Mouse (Mus musculus): ENCODE data around the gene Chrm2.

Chrm2 gene

DNA sequence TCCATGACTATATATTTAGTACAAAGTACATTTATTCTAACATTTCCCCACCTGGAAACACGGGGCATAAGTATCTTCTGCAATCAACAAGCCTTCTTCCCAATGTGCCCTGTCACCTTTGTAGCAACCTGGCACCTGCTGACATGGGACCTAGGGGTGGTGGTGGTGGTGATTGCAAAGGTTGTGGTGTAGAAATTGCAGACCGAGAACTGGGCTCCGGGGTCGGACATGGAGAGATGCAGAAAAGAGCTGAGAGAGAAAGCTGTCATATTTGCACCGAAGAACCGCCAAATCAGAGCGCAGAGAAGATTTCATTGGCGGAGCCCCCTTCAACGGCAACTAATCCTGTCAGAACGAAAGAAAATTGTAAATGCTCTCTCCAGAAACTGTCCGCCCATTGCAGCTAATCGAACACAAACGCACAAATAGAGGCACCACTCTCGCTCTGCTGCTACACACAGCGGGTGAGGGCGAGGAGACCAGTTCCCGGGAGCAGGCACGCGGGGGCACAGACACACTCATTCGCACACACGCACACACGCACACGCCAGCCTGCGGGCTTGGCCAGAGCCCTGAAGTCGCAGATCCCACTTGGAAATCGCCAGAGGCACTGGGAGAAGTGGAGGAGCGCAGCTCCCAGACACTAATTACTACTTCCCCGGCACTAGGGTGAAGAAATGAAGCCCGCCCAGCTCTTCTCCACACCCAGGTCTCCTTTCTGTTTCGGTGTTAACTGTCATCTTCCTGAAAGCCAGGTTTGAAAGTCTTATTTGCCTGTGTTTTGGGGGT is at the start of gene Chrm2:
Chrm2 (plus strand) TSS at position 473 of the 789 bp plus-strand sequence.
- peak; percentile 4 for DNase-seq

DNA sequence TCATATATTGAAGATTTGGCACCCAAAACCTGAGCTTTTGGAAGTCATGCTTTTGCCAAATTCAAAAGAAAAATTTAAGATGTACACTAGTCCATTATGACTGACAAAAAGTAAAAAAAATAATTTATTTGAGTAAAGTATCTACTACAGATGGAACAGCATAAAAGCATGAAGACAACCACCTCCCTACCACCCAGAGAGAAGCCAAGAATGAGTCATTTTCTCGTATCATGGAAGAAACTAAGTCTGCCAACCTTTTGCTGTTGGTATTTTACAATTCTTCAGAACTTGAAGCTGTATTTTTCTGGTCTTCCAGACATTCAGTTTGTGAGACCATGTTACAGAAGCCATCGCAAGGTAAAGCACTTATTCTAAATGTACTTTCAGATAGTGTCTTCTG is 13.9 kb upstream of the Chrm2 start:
- no peak for DNase-seq

DNA sequence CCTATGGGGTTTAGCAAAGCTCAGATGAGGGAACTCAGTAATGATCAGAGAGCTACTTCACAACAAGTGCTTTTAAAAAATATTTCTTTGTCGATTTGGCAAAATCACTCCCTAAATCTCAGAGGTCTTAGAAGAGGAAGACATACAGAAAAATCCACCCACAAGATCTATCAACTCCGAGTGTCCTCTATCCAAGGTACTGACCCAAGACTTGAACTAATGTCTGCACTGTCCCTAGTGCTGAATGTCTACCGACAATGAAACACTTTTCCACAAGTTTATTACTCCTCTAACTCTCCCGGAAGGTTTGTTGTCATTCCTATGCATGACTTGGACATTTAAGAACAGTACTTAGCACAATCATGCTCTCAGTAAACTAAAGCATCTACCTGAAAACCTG is 9.9 kb upstream of the Chrm2 start:
- DNase-seq: no peak

DNA sequence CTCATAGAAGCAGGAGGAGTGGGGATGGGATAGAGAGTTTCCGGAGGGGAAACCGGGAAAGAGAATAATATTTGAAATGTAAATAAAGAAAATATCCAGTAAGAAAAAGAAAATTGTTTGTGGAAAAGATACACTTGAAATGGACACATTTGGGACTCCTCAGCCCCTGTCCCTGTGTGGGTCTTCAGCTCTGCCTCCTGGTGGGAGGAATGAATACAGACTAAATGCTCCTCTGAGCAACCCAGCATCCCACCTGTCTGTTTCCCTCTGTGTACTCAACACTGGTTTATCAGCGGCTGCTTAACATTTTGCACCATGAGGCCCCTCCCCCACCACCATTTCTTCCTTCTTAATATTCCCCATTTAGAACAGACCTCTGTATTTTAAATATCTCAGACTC is 3.8 kb upstream of the Chrm2 start:
- DNase-seq: no peak

DNA sequence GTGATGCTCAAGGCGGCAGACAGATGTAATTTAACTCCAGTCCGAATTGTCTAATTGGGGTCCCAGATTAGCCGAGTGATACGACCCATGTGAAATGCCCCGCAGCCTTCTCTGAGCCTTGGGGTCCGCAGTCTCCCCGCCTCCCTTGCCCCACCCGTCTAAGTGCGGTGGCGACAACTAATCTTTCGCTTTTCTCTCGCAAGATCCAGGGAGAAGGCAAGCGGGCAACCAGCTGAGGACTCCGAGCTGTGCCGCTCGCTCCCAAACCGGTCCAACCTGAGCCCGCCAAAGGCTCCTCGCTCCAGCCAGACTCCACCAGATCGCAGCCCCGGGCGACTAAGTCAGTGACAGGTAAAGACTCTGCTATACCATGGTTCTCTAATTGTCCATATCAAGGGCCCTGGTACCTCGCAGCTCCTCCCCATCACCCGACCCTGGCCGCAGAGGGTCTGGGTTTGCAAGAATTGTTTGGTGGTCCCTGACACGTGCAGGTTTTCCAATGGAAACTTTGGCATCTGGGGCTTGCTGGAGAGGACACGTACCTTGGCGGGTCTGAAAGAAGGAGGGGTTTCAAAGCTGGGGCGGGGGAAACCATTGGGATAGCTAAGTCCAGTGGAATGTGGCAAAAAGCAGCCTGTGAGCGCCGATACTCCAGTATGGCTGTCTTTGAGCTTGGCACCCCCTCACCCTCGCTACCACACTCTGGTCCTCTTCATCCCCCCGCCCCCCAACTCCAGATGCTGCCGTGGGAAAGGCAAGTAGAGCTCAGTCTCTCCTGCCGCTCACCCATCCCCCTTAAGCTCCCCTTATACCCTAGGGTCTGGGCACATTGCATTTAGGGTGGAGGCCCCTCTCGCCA is 746 bp downstream of the Chrm2 start:
- DNase-seq: no peak

DNA sequence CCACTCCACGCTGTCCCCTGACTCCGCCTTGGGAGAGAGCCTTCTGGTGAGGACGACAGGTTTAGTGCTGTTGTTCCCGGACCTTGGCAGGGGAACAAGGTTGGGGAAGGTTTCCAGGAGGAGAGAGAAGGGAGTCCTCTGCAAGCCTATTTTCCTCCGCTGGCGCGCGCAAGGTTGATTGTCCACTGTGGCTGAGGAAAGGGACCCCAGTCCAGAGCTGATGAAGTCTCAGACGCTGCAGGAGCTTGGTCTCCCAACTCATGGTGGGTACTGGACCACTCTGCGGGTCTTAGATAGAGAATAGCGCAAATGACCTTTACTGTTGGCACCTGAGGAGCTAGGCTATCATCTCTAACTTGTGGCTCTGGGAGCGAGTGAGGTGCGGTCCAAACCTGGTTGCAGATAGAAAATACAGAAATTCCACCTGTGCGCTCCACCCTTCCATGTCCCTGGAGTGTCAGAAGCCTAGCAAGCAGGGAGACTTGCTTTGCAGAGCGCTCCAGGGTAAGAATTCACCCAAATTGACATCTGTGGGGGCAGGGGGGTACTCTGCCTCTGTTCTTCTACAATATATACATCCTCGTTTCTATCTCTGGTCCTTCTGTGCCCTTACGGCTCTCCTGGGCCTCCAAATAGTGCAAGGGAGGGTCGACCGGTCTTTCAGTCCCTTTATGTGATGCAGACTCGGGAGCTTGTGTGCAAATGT is 1.5 kb downstream of the Chrm2 start:
- no peak for DNase-seq

DNA sequence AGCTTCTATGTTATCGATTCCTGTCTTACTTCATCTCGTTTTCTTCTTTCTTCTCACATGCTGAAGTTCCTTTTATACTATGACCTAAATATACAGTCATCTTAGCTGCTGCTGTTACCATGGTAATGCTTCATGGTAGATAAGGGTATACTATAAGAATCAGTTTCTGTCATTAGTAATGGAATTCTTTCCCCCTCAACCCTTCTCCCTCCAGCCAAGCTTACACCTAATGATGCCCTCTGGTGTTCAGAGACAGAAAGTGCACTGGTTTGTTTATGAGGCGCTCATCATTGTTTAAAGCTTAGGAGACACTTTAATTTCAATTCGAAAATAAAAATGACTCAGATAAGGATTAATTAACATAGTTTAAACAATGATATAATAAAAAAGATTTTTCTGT is 5.8 kb downstream of the Chrm2 start:
- no peak for DNase-seq

DNA sequence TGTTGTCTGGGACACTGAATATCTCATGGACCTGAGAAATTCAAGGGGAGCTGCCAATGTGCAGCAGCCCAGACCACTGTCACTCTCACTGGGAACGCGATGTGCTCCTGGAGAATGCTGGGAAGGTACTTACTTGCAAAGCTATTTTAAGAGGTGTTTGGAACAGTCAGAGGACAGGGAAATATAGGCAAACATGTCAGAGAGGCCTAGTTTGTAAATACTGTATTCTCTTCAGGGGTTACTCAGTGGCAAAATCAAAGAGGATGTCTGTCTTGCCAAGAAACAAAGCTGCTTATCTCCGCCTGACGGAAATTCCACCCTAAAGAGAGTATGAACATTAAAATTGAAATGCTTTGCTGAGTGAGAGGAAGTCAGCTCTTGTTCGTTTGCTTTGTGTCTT is 17.3 kb downstream of the Chrm2 start:
- no peak for DNase-seq

DNA sequence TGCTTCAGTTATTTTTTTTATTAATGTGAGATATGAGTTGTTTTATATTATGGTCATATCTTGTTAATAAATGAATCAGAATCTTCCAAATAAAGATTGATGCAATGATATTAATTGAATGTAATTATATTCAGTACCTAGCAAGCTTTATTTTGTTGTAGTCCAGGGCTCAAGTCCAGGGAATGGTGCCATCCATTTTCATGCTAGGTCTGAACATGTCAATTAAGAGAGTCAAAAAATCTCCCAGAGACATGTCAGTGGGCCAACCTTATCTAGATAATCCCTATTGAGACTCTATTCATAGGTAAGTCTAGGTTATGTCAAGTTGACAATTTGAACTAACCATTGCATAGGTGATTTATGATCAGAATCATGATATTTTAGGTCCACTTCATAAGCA is 21.1 kb downstream of the Chrm2 start:
- no peak for DNase-seq

DNA sequence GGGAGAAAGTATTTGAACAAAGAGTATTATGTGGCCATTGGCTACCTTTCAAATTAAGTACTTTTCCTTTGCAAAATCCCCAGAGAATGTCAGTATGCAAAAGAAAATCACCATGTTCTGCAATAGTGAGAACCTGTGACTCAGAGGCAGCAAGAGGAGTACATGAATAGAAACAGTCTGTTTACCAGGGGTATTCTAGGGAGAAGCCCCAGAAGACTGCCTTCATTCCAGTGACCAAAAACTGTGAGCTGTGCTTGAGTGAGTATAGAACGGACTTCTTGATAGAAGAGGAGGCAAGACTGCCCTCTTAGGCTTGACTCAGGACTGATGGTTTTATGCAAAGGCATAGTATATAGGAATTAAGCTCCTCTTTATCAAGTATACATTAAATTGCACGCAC is 22.2 kb downstream of the Chrm2 start:
- DNase-seq: no peak

DNA sequence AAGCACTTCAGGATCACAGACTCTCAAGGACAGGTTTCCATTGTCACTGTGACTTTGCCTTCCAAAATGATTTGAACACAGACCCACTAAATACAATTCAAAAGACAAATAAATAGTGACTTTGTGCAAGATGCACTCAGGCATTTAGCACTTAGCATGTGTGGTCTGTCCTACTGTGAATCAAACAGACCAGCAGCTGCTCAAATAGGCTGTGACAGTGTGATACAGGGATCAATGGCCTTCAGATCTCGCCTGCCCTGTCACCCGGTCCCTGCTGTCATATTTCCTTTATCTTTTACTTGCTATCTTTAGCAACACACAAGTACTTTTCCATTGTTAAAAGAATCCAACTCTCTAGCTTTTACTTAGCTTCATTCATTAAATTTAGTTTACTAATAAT is 31.8 kb downstream of the Chrm2 start:
- no peak for DNase-seq

DNA sequence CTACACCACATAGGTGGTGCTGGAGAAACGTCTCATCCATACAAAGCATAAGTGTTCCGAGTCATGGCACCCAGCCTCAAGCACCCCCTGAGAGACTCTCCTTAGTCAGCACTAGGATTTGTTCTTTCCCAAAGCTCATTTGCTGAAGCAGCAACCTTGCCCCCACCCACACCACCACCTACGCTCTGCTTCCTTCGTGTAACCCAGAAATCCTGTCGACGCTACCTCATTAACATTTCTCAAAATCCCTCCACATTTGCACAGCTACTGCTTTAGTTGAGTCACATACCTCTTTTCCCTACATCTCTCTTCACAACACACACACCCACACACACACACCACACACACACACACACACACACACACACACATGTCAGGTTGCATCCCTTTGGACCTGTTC is 50.1 kb downstream of the Chrm2 start:
- no peak for DNase-seq

DNA sequence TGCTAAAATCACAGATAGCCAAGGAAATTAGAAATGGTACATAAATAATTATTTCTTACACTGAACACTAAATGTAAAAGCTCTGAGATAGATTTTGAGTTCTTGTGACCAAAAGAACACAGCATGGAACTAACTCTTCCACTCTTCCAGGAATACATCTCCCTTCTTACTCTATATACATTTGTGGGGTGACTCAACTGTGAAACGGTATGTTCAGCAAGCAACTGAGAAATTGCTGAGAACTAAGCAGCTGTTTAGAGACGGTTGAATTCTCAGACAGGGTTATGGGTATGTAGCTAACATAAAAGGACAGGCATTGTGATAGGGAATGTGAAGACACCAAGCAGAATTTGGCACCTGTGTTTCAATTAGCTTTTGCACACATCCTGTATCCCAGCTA is 51.3 kb downstream of the Chrm2 start:
- no peak for DNase-seq

DNA sequence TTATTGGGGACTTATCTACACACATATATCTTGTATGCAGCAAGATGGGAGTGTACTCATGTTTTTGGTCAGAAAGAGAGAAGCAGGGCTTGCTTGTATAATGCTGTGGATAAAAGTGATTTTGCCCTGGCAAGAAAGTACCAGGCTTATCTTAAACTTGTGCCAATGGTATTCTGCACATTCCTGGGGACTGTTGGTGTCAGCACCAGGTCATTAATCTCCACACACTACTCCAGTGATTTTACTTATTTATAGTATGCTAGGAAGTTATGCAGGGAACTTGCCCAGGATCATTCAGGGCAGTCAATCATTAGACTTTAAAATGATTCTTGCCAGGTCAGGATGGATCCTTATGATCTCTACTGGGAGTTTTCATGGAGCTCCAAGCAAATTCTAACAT is 63.6 kb downstream of the Chrm2 start:
- no peak for DNase-seq

DNA sequence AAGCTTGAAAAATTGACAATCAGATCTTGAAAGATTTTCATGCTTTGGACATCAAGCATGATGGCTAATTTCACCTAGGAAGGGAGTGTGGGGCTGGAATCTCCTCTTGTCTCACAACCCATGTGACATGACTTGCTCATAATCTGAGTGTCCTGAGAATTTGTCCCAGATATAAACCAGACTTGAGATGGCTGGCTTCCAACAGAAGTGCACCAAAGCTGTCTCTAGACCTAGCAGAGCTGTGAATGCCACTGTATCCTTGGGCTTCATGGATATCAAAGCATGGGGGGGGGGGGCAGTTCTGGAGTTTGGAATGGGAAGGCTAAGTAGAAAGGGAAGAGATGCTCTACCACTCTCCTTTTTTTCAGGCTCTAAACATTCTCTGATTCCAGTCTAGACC is 67.2 kb downstream of the Chrm2 start:
- no peak for DNase-seq

DNA sequence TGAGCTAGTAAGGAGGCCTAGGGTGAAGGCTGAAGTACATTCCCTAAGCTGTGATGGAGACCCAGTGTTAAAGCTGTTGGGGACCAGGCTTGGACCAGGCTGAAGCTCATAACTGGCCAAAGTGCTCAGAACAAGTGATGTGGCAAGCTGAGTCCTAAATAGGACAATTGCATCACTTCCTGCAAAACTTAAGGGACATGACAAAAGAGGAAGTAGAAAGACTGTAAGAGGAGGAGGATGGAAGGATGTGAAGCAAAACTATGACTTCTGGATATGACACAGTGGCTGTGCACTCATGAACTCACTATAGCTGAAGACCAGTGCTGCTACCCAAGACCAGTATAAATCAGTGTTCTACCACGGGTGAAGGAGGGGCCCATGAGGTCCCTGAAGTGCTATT is 69.1 kb downstream of the Chrm2 start:
- DNase-seq: no peak

DNA sequence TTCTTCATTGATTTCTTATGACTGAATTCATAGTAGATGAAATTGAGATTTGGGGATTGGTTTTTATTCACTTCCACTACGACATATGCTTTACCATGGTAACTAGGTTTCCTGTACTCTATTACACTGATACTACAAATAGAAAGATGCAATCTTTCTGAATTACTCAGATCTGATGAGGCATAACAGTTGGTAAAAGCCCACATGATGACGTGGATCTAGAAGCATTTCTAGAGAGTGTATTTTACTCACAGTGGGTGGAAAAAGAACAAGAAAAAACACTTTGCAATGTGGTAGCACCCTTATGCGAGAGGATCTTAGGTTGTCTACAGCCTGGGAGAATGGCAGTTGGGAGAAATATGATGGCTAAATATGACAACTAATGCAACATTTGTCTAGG is 76.1 kb downstream of the Chrm2 start:
- no peak for DNase-seq

DNA sequence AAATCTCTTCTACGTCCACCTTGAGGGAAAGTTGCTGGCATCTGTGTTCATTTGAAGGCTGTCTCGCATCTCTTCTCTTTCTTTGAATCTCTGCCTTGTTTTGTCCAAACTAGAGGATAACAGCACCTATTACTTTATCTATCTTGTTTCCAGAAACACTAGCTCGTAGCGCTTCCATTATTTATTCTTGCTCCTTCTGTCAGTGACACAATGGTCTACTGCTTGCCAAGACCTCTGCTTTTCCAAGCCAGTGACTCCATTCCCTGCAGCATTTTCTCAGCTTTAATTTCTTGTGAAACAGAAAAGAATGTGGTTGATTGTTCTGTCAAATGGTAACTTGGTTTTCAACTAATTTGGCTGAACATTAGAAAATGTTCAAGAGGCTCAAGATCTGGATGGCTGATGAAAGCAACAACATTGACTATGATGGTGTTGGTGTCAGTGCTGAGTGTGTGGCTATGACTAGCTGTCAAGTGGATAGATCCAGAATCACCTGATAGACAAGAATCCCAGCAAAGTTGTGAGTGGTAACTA is 96.3 kb downstream of the Chrm2 start:
- DNase-seq: no peak

DNA sequence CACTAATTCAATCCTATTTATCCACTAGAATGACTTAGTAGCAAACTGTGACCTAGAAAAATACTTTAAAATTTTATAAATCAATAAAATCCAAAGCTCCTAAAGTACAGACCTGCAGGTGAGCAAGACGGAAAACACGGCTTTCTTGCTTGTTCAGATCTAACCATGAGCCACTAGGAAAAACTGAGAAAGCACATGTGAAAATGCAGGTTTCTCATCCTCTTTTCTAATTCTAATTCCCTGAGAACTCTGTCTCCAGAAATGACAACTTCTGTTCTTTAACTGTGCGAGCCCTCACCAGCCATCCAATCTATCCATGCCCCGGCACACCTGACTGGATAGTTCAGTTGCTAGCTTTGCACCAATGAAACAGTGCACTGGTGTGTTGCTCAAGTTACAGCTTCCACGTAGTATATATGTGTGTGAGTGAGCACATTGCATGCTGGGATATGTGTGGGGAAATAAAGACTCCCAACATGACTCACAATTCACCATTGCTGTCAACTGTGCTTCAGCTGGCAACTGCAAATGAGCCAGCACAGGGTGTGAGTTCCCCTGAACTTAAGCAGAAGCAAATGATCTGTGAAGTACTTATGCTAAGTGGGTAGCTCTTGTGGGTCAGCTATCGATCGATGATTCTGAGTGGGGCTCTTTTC is 119.3 kb downstream of the Chrm2 start:
- DNase-seq: no peak

DNA sequence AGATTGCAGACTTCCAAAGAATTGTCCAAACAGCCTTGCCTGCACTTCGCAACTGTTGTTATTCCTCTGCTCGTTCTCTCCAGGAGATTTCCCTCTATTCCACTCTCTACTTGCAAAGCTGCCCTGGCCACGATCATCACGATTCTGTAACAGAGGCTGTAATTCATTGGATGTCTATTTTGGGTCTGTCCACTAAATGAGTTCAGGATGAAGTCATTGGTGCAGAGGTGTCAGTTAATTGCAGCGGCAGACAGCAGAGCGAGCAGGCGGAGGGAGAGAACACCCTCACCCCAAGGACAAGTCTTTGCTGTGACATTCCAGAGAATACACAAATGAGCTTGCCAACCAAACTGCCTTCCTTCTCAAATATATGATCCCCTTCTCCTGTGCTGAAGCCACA is 120.1 kb downstream of the Chrm2 start:
- no peak for DNase-seq

DNA sequence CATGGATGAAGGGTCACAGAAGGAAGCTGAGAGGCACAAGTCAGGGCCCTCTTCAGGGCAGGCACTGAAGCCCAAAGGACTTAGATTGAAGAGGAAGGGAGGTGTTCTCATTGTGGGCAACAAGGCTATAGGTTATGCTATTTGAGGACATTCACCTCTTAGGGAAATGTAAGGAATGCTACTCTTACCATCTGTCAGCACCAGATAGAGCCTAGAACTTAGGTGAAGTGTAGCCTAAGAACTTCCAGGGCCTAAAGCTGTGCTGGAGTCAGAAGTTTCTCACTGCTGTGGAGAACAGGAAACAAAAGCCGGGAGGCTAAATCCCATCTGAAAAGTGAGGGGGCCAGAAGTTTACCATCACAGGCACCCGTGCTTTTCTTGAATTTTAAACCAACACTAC is 120.6 kb downstream of the Chrm2 start:
- DNase-seq: no peak

DNA sequence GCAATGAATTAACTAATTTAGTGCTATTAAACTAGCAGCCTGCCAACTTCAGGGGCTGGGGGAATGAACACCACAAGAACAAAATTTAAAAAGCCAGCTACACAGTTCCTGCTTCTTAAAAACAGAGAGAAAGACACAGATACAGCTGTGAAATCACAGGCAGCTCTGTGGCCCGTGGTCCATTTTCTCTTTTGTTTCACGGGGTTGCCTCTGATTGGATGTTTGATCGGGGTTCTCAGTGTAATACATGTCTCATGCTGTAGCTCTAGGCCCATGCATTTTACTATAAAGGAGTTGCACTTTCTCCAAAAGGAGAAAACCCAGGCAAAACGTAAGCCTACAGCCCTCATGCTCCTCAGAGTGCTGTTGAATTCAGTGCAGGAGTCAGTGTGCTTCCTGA is 128.6 kb downstream of the Chrm2 start:
- no peak for DNase-seq

DNA sequence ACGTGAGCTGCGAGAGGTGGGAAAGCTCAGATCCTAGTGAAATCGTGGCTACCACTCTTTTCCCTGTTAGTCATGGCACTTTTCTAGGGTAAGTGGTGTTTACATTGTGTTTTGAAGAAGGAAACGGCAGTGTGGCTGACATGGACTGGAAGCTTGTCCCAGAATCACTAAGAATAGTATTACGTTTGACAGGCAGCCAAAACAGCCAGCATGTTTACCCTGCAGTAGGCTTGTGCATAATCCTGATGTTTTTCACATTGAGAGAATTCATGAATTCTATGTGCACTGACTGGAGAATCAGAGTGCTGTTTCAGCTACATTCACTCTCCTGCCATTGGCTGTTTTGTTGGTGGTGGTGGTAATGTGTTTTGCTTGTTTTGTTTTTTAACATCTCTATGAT is 129.4 kb downstream of the Chrm2 start:
- no peak for DNase-seq

All from cerebellum, adult 8-10 months (tissue).